Mouse (Mus musculus) gastrocnemius, adult 8-10 months (tissue): Measurements from ENCODE around the gene Wdr63. TPM values are rescaled to one million over a fixed set of nuclear protein-coding genes. Genes with fewer than 3 reads are reported as not detected.
A peak's percentile ranks its signal among the peaks of the same experiment; 100 is the strongest.
"Not testable (repeated sequence)": the region's sequence is repeated elsewhere in the genome, so short reads cannot be mapped to it uniquely, and the experiment has no call there.

ENCODE experiments used
- DNase-seq, 2 experiments: peaks; one replicate each; pipeline ENCODE4 v3.0.0; 2022; ENCODE audit warnings: low spot score in 2 of 2
- total RNA-seq, 4 experiments: library from RNA; stranded (reverse); gene quantifications; 2 replicates each; pipeline ENCODE4 v1.2.4; 2022

Gene Wdr63
- total RNA-seq, 4 experiments from 2014 or later, result not detected

- no peak for DNase-seq
These were observed 94.4 kb downstream of the Wdr63 start for GRCm38 (mm10) chr3:146013490-146013889.

GRCm38 (mm10) chr3:146011544-146012218 is 96.2 kb downstream of the Wdr63 start:
- DNase-seq, result no peak

GRCm38 (mm10) chr3:146010751-146011150 is 97.2 kb downstream of the Wdr63 start:
- no peak for DNase-seq

- peak; percentile 16 to 30 for DNase-seq
These were observed 97.9 kb downstream of the Wdr63 start for GRCm38 (mm10) chr3:146009859-146010645.

- DNase-seq, result no peak
These were observed 100.1 kb downstream of the Wdr63 start for GRCm38 (mm10) chr3:146007872-146008271.

- no peak for DNase-seq
These were observed 103.4 kb downstream of the Wdr63 start for GRCm38 (mm10) chr3:146004347-146005051.

- DNase-seq, result not testable (repeated sequence)
These were observed 111.4 kb downstream of the Wdr63 start for GRCm38 (mm10) chr3:145996539-145996938.

- DNase-seq, result no peak
These were observed 112.4 kb downstream of the Wdr63 start for GRCm38 (mm10) chr3:145995489-145995888.

GRCm38 (mm10) chr3:145993481-145994201 is 114.3 kb downstream of the Wdr63 start:
- no peak for DNase-seq

- peak; percentile 8 to 24 for DNase-seq
These were observed 115.1 kb downstream of the Wdr63 start for GRCm38 (mm10) chr3:145992796-145993195.

GRCm38 (mm10) chr3:145991976-145992730 is 115.8 kb downstream of the Wdr63 start:
- no peak for DNase-seq

- DNase-seq, result no peak
These were observed 116.8 kb downstream of the Wdr63 start for GRCm38 (mm10) chr3:145991130-145991529.

Other genes starting within 250 kb of the Wdr63 start
- 10 to 100 TPM in 2 of 4 experiments, 1 to 10 TPM in 2; 9.0 to 11.2 (median 9.9) TPM for gene Bcl10, start 185.3 kb downstream of the Wdr63 start, total RNA-seq
- 10 to 100 TPM; 17.1 to 23.1 (median 19.4) TPM for gene 2410004B18Rik, start 170.1 kb downstream of the Wdr63 start, total RNA-seq
- gene Syde2, start 120.3 kb downstream of the Wdr63 start, total RNA-seq, result 1 to 10 TPM in 1 of 4 experiments, under 1 TPM in 3; 0.56 to 1.2 (median 0.82) TPM
- not detected for gene Mcoln3, start 9.3 kb upstream of the Wdr63 start, total RNA-seq
- gene Mcoln2, start 41.7 kb upstream of the Wdr63 start, total RNA-seq, result 1 to 10 TPM in 1 of 4 experiments, under 1 TPM in 1, not detected in 2; 0.19 to 1.4 TPM
- gene Lpar3, start 112.8 kb upstream of the Wdr63 start, total RNA-seq, result under 1 TPM in 2 of 4 experiments, not detected in 2; 0.12 to 0.21 TPM